Mouse (Mus musculus) kidney, adult 18-20 months (tissue): ENCODE measurements at regions not wholly inside any gene's neighbourhood (a gene's known extent, or its start where the extent isn't known, plus 50 kb on each side); places are given as distances from the start of the nearest gene placed in this dataset.

Experiments used
- DNase-seq: peaks from one replicate; pipeline ENCODE4 v3.0.0; 2021

DNA sequence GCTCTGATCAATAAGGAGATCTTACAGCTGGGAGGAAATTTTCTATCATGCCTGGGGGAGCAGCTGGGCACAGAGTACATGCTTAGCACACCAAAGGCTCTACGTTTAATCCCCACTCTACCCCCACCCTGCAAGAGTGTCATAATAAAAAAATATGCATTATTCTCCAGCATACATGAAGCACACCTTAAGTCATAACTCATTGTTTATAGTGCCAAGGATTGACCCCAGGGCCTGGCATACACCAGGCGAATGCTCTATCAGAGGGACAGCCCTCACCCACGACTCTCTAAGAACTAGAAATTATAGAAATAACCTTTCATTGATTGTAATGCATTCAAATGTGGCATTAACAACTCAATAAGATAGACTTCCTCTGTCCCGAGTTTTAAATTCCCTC lies 59.4 kb upstream of the Ppp2r5c start:
- DNase-seq, result no peak

- DNase-seq, result no peak
Measured at GRCm38 (mm10) chr12:110389439-110389838, 57.5 kb upstream of the Ppp2r5c start.

- DNase-seq, result no peak
Measured at GRCm38 (mm10) chr12:110391464-110391863, 55.5 kb upstream of the Ppp2r5c start.

GRCm38 (mm10) chr12:110393555-110393954 lies 53.4 kb upstream of the Ppp2r5c start:
- no peak for DNase-seq
